Mouse (Mus musculus): Measurements from ENCODE around the gene Tex14.
"Not testable (repeated sequence)": the region's sequence is repeated elsewhere in the genome, so short reads cannot be mapped to it uniquely, and the experiment has no call there.

GRCm38 (mm10) chr11:87471699-87471997 is 66.8 kb downstream of the Tex14 start:
- not testable (repeated sequence) for TF ChIP-seq CTCF (conservative IDR thresholded peaks at IDR 0.05; ENCODE audit: insufficient read depth, insufficient read length, low read depth, low read length); POLR2A (IDR thresholded peaks at IDR 0.05; ENCODE audit: low read depth, low read length)
